Mouse (Mus musculus) spleen, postnatal 4 days (tissue): ENCODE measurements around the gene Ccr2.
"Not testable (repeated sequence)": the region's sequence is repeated elsewhere in the genome, so short reads cannot be mapped to it uniquely, and the experiment has no call there.

Source experiments
- DNase-seq, 2 experiments: peaks; one replicate each; pipeline ENCODE4 v3.0.0; 2022; ENCODE audit warnings: low spot score in 2 of 2

Gene Ccr2

GRCm38 (mm10) chr9:124101723-124102122 is at the start of gene Ccr2:
Ccr2 (plus strand) TSS chr9:124101950.
- no peak for DNase-seq

GRCm38 (mm10) chr9:124053532-124053931 is 48.2 kb upstream of the Ccr2 start:
- DNase-seq, result no peak

- no peak for DNase-seq
Measured at GRCm38 (mm10) chr9:124056158-124056709, 45.5 kb upstream of the Ccr2 start.

GRCm38 (mm10) chr9:124059660-124060352 is 41.9 kb upstream of the Ccr2 start:
- no peak for DNase-seq

- DNase-seq, result not testable (repeated sequence)
Measured at GRCm38 (mm10) chr9:124061474-124062432, 40.0 kb upstream of the Ccr2 start.

GRCm38 (mm10) chr9:124066572-124067103 is 35.1 kb upstream of the Ccr2 start:
- no peak for DNase-seq

- DNase-seq, result no peak
Measured at GRCm38 (mm10) chr9:124068098-124069058, 33.4 kb upstream of the Ccr2 start.

- no peak for DNase-seq
Measured at GRCm38 (mm10) chr9:124071506-124071905, 30.2 kb upstream of the Ccr2 start.

- no peak for DNase-seq
Measured at GRCm38 (mm10) chr9:124079803-124080202, 21.9 kb upstream of the Ccr2 start.

GRCm38 (mm10) chr9:124080471-124080870 is 21.3 kb upstream of the Ccr2 start:
- DNase-seq, result not testable (repeated sequence)

GRCm38 (mm10) chr9:124090441-124090840 is 11.3 kb upstream of the Ccr2 start:
- DNase-seq, result no peak

GRCm38 (mm10) chr9:124099127-124099526 is 2.6 kb upstream of the Ccr2 start:
- DNase-seq, result no peak

GRCm38 (mm10) chr9:124100357-124100756 is 1.4 kb upstream of the Ccr2 start:
- no peak for DNase-seq

GRCm38 (mm10) chr9:124103199-124103598 is 1.4 kb downstream of the Ccr2 start:
- DNase-seq, result no peak

GRCm38 (mm10) chr9:124105196-124105595 is 3.4 kb downstream of the Ccr2 start:
- no peak for DNase-seq

GRCm38 (mm10) chr9:124107232-124107631 is 5.5 kb downstream of the Ccr2 start:
- DNase-seq, result no peak

- no peak for DNase-seq
Measured at GRCm38 (mm10) chr9:124108356-124109127, 6.8 kb downstream of the Ccr2 start.

- no peak for DNase-seq
Measured at GRCm38 (mm10) chr9:124111997-124112396, 10.2 kb downstream of the Ccr2 start.

- DNase-seq, result no peak
Measured at GRCm38 (mm10) chr9:124112591-124113239, 11.0 kb downstream of the Ccr2 start.

- no peak for DNase-seq
Measured at GRCm38 (mm10) chr9:124113777-124114176, 12.0 kb downstream of the Ccr2 start.
